Mouse (Mus musculus) CH12.LX (cell line): ENCODE results near the gene Fstl4.

ENCODE experiments used
- CTCF ChIP-seq, 2 experiments: IDR thresholded peaks in 1 of 2; conservative IDR thresholded peaks in 1 of 2; 2 replicates each; pipeline ENCODE4 v1.5.1; 2011 to 2012; ENCODE audit warnings: low read depth in 2 of 2, low read length in 2 of 2, improper control_type of control experiment in 1 of 2, inconsistent platforms in 1 of 2, mild to moderate bottlenecking in 1 of 2, moderate library complexity in 1 of 2
- IRF4 ChIP-seq: IDR thresholded peaks from 2 replicates; pipeline ENCODE4 v1.6.1; 2014; ENCODE audit warnings: low read depth, mild to moderate bottlenecking, inconsistent platforms, low read length, improper control_type of control experiment
- MAX ChIP-seq: IDR thresholded peaks from 2 replicates; pipeline ENCODE4 v1.6.1; 2011; ENCODE audit warnings: low read length, improper control_type of control experiment
- POLR2A ChIP-seq: IDR thresholded peaks from 2 replicates; pipeline ENCODE4 v1.6.1; 2011; ENCODE audit warnings: low read depth, mild to moderate bottlenecking, improper control_type of control experiment, low read length
- RAD21 ChIP-seq: IDR thresholded peaks from 2 replicates; pipeline ENCODE4 v1.6.1; 2011; ENCODE audit warnings: low read depth, mild to moderate bottlenecking, low read length, improper control_type of control experiment, moderate library complexity
- ZC3H11A ChIP-seq: IDR thresholded peaks from 2 replicates; pipeline ENCODE4 v1.6.1; 2012; ENCODE audit warnings: low read depth, mild to moderate bottlenecking, inconsistent platforms, low read length, improper control_type of control experiment

DNA sequence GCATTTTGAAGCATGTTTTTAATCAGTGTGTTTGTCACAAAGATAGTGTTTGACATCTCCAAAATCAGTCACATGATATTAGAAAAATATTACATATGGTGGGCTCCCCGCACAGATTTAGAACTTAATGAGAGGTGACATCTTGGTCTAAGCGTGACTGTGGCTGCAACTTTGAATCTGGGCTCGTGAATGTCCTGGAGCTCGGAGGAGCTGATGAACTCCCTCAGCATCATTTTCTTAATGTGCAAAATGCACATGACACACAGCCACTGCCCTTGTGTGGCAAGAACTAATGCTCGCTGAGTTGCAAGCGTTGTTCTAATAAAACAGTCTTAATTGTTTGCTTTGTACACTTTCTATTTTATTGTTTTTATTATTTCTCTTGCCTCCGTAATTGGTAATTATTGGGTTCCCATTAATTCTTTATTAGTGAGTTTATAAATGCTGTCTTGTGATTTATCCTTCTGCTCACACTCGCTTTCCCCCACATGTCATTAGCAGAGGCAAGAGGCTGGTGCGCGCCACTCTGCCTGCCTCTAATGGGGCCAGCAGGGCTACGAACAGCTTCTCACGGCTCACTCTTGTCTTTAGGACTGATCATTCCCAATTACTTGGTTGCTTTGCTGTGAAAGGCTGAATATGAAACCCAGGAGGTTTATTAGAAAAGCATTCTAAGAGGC is 67.3 kb downstream of the Fstl4 start:
- TF ChIP-seq RAD21 (no peak), CTCF (conservative IDR thresholded peaks at IDR 0.05 in 1 of 2, IDR thresholded peaks at IDR 0.05 in 1 of 2; ENCODE audit: low read depth in 2 of 2, low read length in 2 of 2) (no peak), POLR2A (no peak), ZC3H11A (no peak), MAX (no peak), IRF4 (no peak)
